Mouse (Mus musculus): ENCODE measurements at regions not wholly inside any gene's neighbourhood (a gene's known extent, or its start where the extent isn't known, plus 50 kb on each side); places are given as distances from the start of the nearest gene placed in this dataset.

- DNase-seq (ENCODE audit: low spot score): no peak
Observed at GRCm38 (mm10) chr8:126854121-126855055, 91.3 kb downstream of the Tomm20 start.

- DNase-seq (ENCODE audit: low spot score): peak; percentile 75
Observed at GRCm38 (mm10) chr8:126852663-126853390, 92.8 kb downstream of the Tomm20 start.

- DNase-seq (ENCODE audit: low spot score): peak; percentile 72
Observed at GRCm38 (mm10) chr8:126852184-126852583, 93.5 kb downstream of the Tomm20 start.

- DNase-seq (ENCODE audit: low spot score): no peak
Observed at GRCm38 (mm10) chr8:126851780-126852179, 93.9 kb downstream of the Tomm20 start.

GRCm38 (mm10) chr8:126850189-126850535 lies 95.5 kb downstream of the Tomm20 start:
- DNase-seq (ENCODE audit: low spot score): no peak

GRCm38 (mm10) chr8:126849411-126850188 lies 96.0 kb downstream of the Tomm20 start:
- peak; percentile 77 for DNase-seq (ENCODE audit: low spot score)

GRCm38 (mm10) chr8:126848369-126849105 lies 97.1 kb downstream of the Tomm20 start:
- no peak for DNase-seq (ENCODE audit: low spot score)

GRCm38 (mm10) chr8:126847664-126848353 lies 97.8 kb downstream of the Tomm20 start:
- no peak for DNase-seq (ENCODE audit: low spot score)

GRCm38 (mm10) chr8:126846188-126846565 lies 99.5 kb downstream of the Tomm20 start:
- DNase-seq (ENCODE audit: low spot score): no peak

- no peak for DNase-seq (ENCODE audit: low spot score)
Observed at GRCm38 (mm10) chr8:126845530-126846187, 100.0 kb downstream of the Tomm20 start.

GRCm38 (mm10) chr8:126844627-126845026 lies 101.0 kb downstream of the Tomm20 start:
- DNase-seq (ENCODE audit: low spot score): no peak

GRCm38 (mm10) chr8:126841187-126841586 lies 104.5 kb downstream of the Tomm20 start:
- DNase-seq (ENCODE audit: low spot score): no peak

- peak; percentile 91 for DNase-seq (ENCODE audit: low spot score)
Observed at GRCm38 (mm10) chr8:126839712-126840355, 105.8 kb downstream of the Tomm20 start.

- peak; percentile 87 for DNase-seq (ENCODE audit: low spot score)
Observed at GRCm38 (mm10) chr8:126839039-126839711, 106.5 kb downstream of the Tomm20 start.

- no peak for DNase-seq (ENCODE audit: low spot score)
Observed at GRCm38 (mm10) chr8:126838228-126838627, 107.4 kb downstream of the Tomm20 start.

GRCm38 (mm10) chr8:126837318-126838025 lies 108.2 kb downstream of the Tomm20 start:
- DNase-seq (ENCODE audit: low spot score): no peak

GRCm38 (mm10) chr8:126835554-126835953 lies 110.1 kb downstream of the Tomm20 start:
- DNase-seq (ENCODE audit: low spot score): no peak

All from yolk sac, embryonic 10.5 days (tissue).